Mouse (Mus musculus) brain, embryonic 14.5 days (tissue): Measurements from ENCODE around the gene Auts2.

Experiments
- CTCF ChIP-seq: fragments of 200-500 bp; IDR thresholded peaks from 2 replicates; pipeline ENCODE4 v1.5.1; 2012; ENCODE audit warnings: inconsistent platforms, mild to moderate bottlenecking, moderate library complexity, borderline replicate concordance; ENCODE audit not compliant: insufficient read depth, insufficient read length; ENCODE audit errors: extremely low read depth
- POLR2A ChIP-seq: fragments of 200-500 bp; IDR thresholded peaks from 2 replicates; pipeline ENCODE4 v1.6.1; 2012; ENCODE audit warnings: mild to moderate bottlenecking, inconsistent platforms, borderline replicate concordance; ENCODE audit not compliant: poor library complexity, insufficient read depth, insufficient read length, severe bottlenecking; ENCODE audit errors: extremely low read depth

- no peak for TF ChIP-seq CTCF
- TF ChIP-seq POLR2A = no peak
Observed at GRCm38 (mm10) chr5:131789601-131790000, 753.5 kb downstream of the Auts2 start.
